Mouse (Mus musculus) midbrain, embryonic 14.5 days (tissue): ENCODE measurements around the gene Ano7. TPM values are rescaled to one million over a fixed set of nuclear protein-coding genes. Genes with fewer than 3 reads are reported as not detected.

Source experiments
- ATAC-seq: fragments of 200-750 bp; cut with Nextera tagmentation; 2 replicates; pipeline ENCODE4 v1.8.0; 2017; ENCODE audit warnings: moderate number of reproducible peaks, moderate library complexity; ENCODE audit not compliant: low FRiP score, low TSS enrichment
- DNase-seq: peaks from one replicate; pipeline ENCODE4 v3.0.0-alpha.2; 2015
- H3K27ac ChIP-seq: fragments of 300-500 bp; sonication (generic); replicated peaks from 2 replicates; pipeline ENCODE4 v1.5.1; 2014; ENCODE audit warnings: mild to moderate bottlenecking, low read depth, low read length, moderate library complexity
- H3K27me3 ChIP-seq: fragments of 300-500 bp; sonication (generic); 2 replicates; pipeline ENCODE4 v1.6.1; 2014; ENCODE audit warnings: low read length, control low read depth, mixed read lengths; ENCODE audit not compliant: control insufficient read depth, insufficient read depth
- H3K36me3 ChIP-seq: fragments of 300-500 bp; sonication (generic); 2 replicates; pipeline ENCODE4 v1.6.1; 2014; ENCODE audit warnings: low read length, control low read depth; ENCODE audit not compliant: control insufficient read depth, insufficient read depth
- H3K4me1 ChIP-seq: fragments of 300-500 bp; sonication (generic); 2 replicates; pipeline ENCODE4 v1.6.1; 2014; ENCODE audit warnings: mild to moderate bottlenecking, antibody characterized with exemption, low read length, control low read depth; ENCODE audit not compliant: control insufficient read depth, insufficient read depth
- H3K4me2 ChIP-seq: fragments of 300-500 bp; sonication (generic); 2 replicates; pipeline ENCODE4 v1.6.1; 2014; ENCODE audit warnings: mild to moderate bottlenecking, low read length, moderate library complexity
- H3K4me3 ChIP-seq: fragments of 300-500 bp; sonication (generic); replicated peaks from 2 replicates; pipeline ENCODE4 v1.5.1; 2014; ENCODE audit warnings: low read depth, low read length
- H3K9ac ChIP-seq: fragments of 300-500 bp; sonication (generic); replicated peaks from 2 replicates; pipeline ENCODE4 v1.6.1; 2014; ENCODE audit warnings: mild to moderate bottlenecking, low read length, moderate library complexity
- H3K9me3 ChIP-seq: fragments of 300-500 bp; sonication (generic); 2 replicates; pipeline ENCODE4 v1.6.1; 2016; ENCODE audit warnings: low read length, control low read depth, mixed read lengths; ENCODE audit not compliant: control insufficient read depth
- WGBS: fragments of 180-500 bp; shearing (Covaris S2); extraction: QIAGEN DNeasy Blood & Tissue Kit; methylation state at CpG from one replicate; pipeline ENCODE4 v1.1.7; 2014; 5-methylcytosine and 5-hydroxymethylcytosine counted together
- polyA plus RNA-seq: library from polyadenylated mRNA; unstranded; fragments of >200 nt; fragmentation: Nextera tagmentation; extraction: Ambion mirVana; gene quantifications from 2 replicates; pipeline ENCODE4 v1.2.1, GENCODE M21; 2014

Ano7 gene
- polyA plus RNA-seq, 1 experiment from 2014 or later, result 0.68 TPM

- ATAC-seq (no peak), DNase-seq (no peak)
- Histone ChIP-seq H3K9ac (no peak overlapping the region), H3K9me3 (no peaks in the 10 kb centered on the region), H3K27ac (no peak overlapping the region), H3K4me2 (no peak overlapping the region), H3K4me1 (no peaks in the 10 kb centered on the region), H3K27me3 (no peaks in the 10 kb centered on the region), H3K36me3 (peaks cover 91% of the 10 kb centered on the region), H3K4me3 (no peak overlapping the region)
- 92% methylated on average over 2 of the region's 2 CpGs for WGBS
These were observed 21.0 kb upstream of the Ano7 start for GRCm38 (mm10) chr1:93352724-93353123.

- WGBS, result 89% methylated on average over 4 of the region's 4 CpGs
- Histone ChIP-seq H3K9ac (no peak overlapping the region), H3K4me3 (no peak overlapping the region), H3K4me1 (no peaks in the 10 kb centered on the region), H3K27ac (no peak overlapping the region), H3K27me3 (no peaks in the 10 kb centered on the region), H3K9me3 (no peaks in the 10 kb centered on the region), H3K36me3 (peaks cover 81% of the 10 kb centered on the region), H3K4me2 (no peak overlapping the region)
- no peak for DNase-seq
- no peak for ATAC-seq
These were observed 11.1 kb upstream of the Ano7 start for GRCm38 (mm10) chr1:93362661-93363060.

GRCm38 (mm10) chr1:93365641-93366040 is 8.1 kb upstream of the Ano7 start:
- no peak for DNase-seq
- 97% methylated on average over 6 of the region's 6 CpGs for WGBS
- H3K4me1 ChIP-seq, result no peaks in the 10 kb centered on the region

GRCm38 (mm10) chr1:93377307-93377706 is 3.6 kb downstream of the Ano7 start:
- H3K9me3 ChIP-seq, result no peaks in the 10 kb centered on the region
- 75% methylated on average over 5 of the region's 5 CpGs for WGBS

More at GRCm38 (mm10) chr1:93365641-93366040, 8.1 kb upstream of the Ano7 start:
- H3K36me3 ChIP-seq, result peaks cover 55% of the 10 kb centered on the region
- H3K9me3 ChIP-seq, result no peaks in the 10 kb centered on the region
- no peak overlapping the region for H3K27ac ChIP-seq
- H3K4me3 ChIP-seq, result no peak overlapping the region
- ATAC-seq, result no peak
- H3K4me2 ChIP-seq, result no peak overlapping the region
- no peaks in the 10 kb centered on the region for H3K27me3 ChIP-seq
- no peak overlapping the region for H3K9ac ChIP-seq

DNA sequence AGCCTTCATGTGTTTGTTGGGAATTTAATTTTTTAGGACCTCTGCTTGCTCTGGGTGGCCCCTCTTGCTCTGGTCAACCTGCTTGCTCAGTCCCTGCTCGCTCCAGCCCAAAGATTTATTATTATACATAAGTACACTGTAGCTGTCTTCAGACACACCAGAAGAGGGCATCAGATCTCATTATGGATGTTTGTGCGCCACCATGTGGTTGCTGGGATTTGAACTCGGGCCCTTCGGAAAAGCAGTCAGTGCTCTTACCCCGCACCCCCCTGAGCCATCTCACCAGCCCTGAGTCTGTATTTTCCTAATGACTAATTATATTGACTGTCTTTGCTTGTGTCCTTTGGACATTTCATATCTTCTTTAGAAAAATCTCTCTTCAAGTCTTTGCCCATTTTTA is 5.4 kb downstream of the Ano7 start:
- Histone ChIP-seq H3K9me3 (no peaks in the 10 kb centered on the region), H3K27me3 (no peaks in the 10 kb centered on the region), H3K9ac (no peak overlapping the region), H3K4me1 (no peaks in the 10 kb centered on the region), H3K27ac (no peak overlapping the region), H3K4me3 (no peak overlapping the region), H3K36me3 (no peaks in the 10 kb centered on the region), H3K4me2 (no peak overlapping the region)
- no peak for ATAC-seq
- no peak for DNase-seq
- WGBS, result 80% methylated on average over 5 of the region's 5 CpGs

More at GRCm38 (mm10) chr1:93377307-93377706, 3.6 kb downstream of the Ano7 start:
- Histone ChIP-seq H3K4me2 (no peak overlapping the region), H3K4me1 (no peaks in the 10 kb centered on the region), H3K27me3 (no peaks in the 10 kb centered on the region), H3K36me3 (no peaks in the 10 kb centered on the region), H3K27ac (no peak overlapping the region), H3K4me3 (no peak overlapping the region), H3K9ac (no peak overlapping the region)
- ATAC-seq, result no peak
- DNase-seq, result no peak

DNA sequence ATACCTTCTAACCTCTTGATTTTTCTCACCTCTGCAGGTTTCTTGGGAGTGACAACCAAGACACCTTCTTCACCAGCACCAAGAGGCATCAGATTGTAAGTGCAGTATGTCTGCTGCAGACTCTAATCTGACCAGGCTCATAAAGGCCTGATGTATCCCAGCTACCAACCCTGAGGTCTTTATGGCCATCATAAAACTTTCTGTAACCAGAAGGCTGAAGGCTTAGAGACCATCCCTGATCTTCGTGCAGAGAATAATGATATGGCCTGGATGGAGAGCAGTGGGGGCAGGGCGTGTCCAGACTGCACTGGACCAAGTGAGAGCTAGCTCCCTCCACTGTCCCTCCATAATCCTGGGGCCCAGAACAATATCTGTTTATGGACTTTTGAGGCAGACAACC is 13.5 kb downstream of the Ano7 start:
- H3K27me3 ChIP-seq, result no peaks in the 10 kb centered on the region
- H3K4me1 ChIP-seq, result no peaks in the 10 kb centered on the region
- H3K36me3 ChIP-seq, result no peaks in the 10 kb centered on the region
- no peaks in the 10 kb centered on the region for H3K9me3 ChIP-seq
- H3K4me2 ChIP-seq, result no peak overlapping the region
- no peak overlapping the region for H3K27ac ChIP-seq
- no peak overlapping the region for H3K4me3 ChIP-seq
- H3K9ac ChIP-seq, result no peak overlapping the region
- DNase-seq, result no peak
- WGBS, result 83% methylated on average over 2 of the region's 2 CpGs
- ATAC-seq, result no peak

- 76% methylated on average over 2 of the region's 2 CpGs for WGBS
- no peak for ATAC-seq
These were observed 15.2 kb downstream of the Ano7 start for GRCm38 (mm10) chr1:93388906-93389305.

GRCm38 (mm10) chr1:93401191-93402052 is 27.7 kb downstream of the Ano7 start:
- DNase-seq (peak; percentile 12), ATAC-seq (no peak)
- Histone ChIP-seq H3K9ac (no peak overlapping the region), H3K27ac (no peak overlapping the region), H3K4me2 (peak overlapping the region; percentile 34), H3K27me3 (no peaks in the 10 kb centered on the region), H3K36me3 (peaks cover 7% of the 10 kb centered on the region), H3K4me3 (no peak overlapping the region), H3K4me1 (no peaks in the 10 kb centered on the region), H3K9me3 (no peaks in the 10 kb centered on the region)
- WGBS, result 22% methylated on average over 38 of the region's 38 CpGs

More at GRCm38 (mm10) chr1:93388906-93389305, 15.2 kb downstream of the Ano7 start:
- Histone ChIP-seq H3K4me1 (no peaks in the 10 kb centered on the region), H3K9me3 (no peaks in the 10 kb centered on the region), H3K4me3 (no peak overlapping the region), H3K36me3 (no peaks in the 10 kb centered on the region), H3K9ac (no peak overlapping the region), H3K4me2 (no peak overlapping the region), H3K27me3 (no peaks in the 10 kb centered on the region), H3K27ac (no peak overlapping the region)
- no peak for DNase-seq

GRCm38 (mm10) chr1:93403403-93403802 is 29.7 kb downstream of the Ano7 start:
- ATAC-seq, result no peak
- no peaks in the 10 kb centered on the region for H3K4me1 ChIP-seq
- H3K9me3 ChIP-seq, result no peaks in the 10 kb centered on the region
- H3K27me3 ChIP-seq, result no peaks in the 10 kb centered on the region
- no peak overlapping the region for H3K9ac ChIP-seq
- peaks cover 27% of the 10 kb centered on the region for H3K36me3 ChIP-seq
- no peak overlapping the region for H3K27ac ChIP-seq
- no peak overlapping the region for H3K4me2 ChIP-seq
- H3K4me3 ChIP-seq, result no peak overlapping the region
- 91% methylated on average over 4 of the region's 4 CpGs for WGBS
- no peak for DNase-seq
